Mouse (Mus musculus): ENCODE data around the gene Gm21976. TPM values are rescaled to one million over a fixed set of nuclear protein-coding genes. Genes with fewer than 3 reads are reported as not detected.
A peak's percentile ranks its signal among the peaks of the same experiment; 100 is the strongest.

The Gm21976 gene
- polyA plus RNA-seq, 1 experiment, result not detected

DNA sequence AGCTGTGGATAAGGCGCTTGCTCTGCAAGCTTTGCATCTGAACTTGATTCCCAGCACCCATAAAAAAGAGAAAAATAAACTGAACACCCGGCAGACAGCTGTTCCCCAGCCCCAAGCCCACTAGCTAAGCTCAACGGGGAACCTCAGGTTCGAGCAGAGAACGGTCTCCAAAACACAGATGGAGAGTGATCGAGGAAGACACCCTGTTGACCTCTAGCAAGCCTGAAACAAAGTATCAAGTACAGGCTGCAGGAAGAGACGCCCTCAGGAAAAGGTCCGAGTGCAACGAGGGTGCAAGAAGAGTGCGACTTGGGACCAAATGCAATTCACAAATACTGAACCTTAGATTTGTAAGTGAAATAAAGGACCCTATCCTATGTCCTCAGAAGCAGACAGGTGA lies 30.1 kb upstream of the Gm21976 start:
- Histone ChIP-seq H3K4me3 (ENCODE audit: low read depth, low read length) (no peak overlapping the region), H3K27me3 (ENCODE audit: control insufficient read depth, insufficient read depth, low read length) (no peaks in the 10 kb centered on the region), H3K27ac (ENCODE audit: insufficient read depth, low read depth, low read length) (no peak overlapping the region), H3K4me1 (ENCODE audit: control insufficient read depth, insufficient read depth, insufficient read length, low read length) (no peaks in the 10 kb centered on the region), H3K36me3 (ENCODE audit: control insufficient read depth, insufficient read depth, low read length) (peaks cover 49% of the 10 kb centered on the region)
- 91% methylated on average over 10 of the region's 10 CpGs for WGBS
- no peak for TF ChIP-seq CTCF (IDR thresholded peaks at IDR 0.05; ENCODE audit: extremely low read depth, insufficient read length, insufficient replicate concordance, low read depth, low read length)
- no peak for TF ChIP-seq POLR2A (IDR thresholded peaks at IDR 0.05; ENCODE audit: low read depth, low read length)

DNA sequence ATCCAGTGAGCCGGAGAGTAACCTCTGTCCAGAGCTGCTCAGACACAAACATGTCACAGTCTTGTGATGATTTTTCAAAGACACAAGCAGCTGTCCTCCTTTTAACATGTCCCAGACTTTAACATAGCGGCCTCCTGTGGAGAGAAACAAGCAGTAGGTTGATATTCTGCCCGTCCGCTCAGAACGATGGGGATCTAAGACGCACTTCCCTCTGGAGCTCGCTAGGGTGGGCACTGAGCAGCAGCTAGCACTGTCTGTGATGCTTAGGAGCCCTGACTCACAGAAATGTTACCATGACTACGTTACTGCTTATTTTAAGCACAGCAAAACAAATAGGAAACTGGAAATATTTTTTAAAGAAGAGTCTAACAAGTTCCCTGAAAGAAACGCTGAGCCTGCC lies 24.8 kb upstream of the Gm21976 start:
- Histone ChIP-seq H3K27ac (ENCODE audit: insufficient read depth, low read depth, low read length) (no peak overlapping the region), H3K36me3 (ENCODE audit: control insufficient read depth, insufficient read depth, low read length) (peaks cover 58% of the 10 kb centered on the region), H3K4me3 (ENCODE audit: low read depth, low read length) (no peak overlapping the region), H3K4me1 (ENCODE audit: control insufficient read depth, insufficient read depth, insufficient read length, low read length) (no peaks in the 10 kb centered on the region), H3K27me3 (ENCODE audit: control insufficient read depth, insufficient read depth, low read length) (no peaks in the 10 kb centered on the region)
- WGBS, result 82% methylated on average over 9 of the region's 9 CpGs
- no peak for TF ChIP-seq CTCF (IDR thresholded peaks at IDR 0.05; ENCODE audit: extremely low read depth, insufficient read length, insufficient replicate concordance, low read depth, low read length)
- no peak for TF ChIP-seq POLR2A (IDR thresholded peaks at IDR 0.05; ENCODE audit: low read depth, low read length)

GRCm38 (mm10) chr13:98262636-98263457 lies 16.8 kb upstream of the Gm21976 start, which contains the start of the genes Utp15 and Ankra2:
Gene Utp15 (minus strand): TSS chr13:98263041.
Gene Ankra2 (plus strand): TSS chr13:98263074.
- Histone ChIP-seq H3K27ac (ENCODE audit: insufficient read depth, low read depth, low read length) (peak within 1 kb of the TSS; percentile 91), H3K27me3 (ENCODE audit: control insufficient read depth, insufficient read depth, low read length) (no peaks in the 10 kb centered on the region), H3K4me1 (ENCODE audit: control insufficient read depth, insufficient read depth, insufficient read length, low read length) (no peaks in the 10 kb centered on the region), H3K36me3 (ENCODE audit: control insufficient read depth, insufficient read depth, low read length) (peaks cover 18% of the 10 kb centered on the region), H3K4me3 (ENCODE audit: low read depth, low read length) (peak within 1 kb of the TSS; percentile 96)
- WGBS, result under 1% methylated on average over 71 of the region's 71 CpGs
- TF ChIP-seq CTCF (IDR thresholded peaks at IDR 0.05; ENCODE audit: extremely low read depth, insufficient read length, insufficient replicate concordance, low read depth, low read length), result no peak
- peak; percentile 73 for TF ChIP-seq POLR2A (IDR thresholded peaks at IDR 0.05; ENCODE audit: low read depth, low read length)

DNA sequence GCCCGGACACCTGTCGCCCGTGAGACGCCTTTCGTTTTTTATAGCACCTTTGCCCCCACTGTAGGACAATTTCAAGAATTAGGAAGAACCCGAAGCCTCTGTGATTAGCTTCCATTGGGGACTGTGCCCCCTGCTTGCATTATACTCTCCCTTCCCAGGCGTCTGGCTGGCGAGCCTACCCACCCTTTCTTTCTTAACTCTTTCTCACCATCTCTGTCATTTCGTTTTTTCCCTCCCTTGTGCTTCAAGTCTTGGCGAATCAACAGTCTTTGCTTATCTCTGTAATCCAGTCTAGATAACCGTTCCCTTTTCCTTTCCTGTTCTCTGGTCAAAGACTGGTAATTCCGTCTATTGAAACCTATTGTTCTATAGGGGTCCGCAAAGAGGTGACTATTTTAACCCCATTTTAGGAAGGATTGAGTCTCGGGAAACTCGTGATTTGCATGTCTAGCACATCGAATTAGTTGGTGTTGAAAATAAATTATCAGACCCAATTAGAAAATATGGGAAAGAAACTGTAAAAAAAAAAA lies 16.2 kb upstream of the Gm21976 start:
- WGBS, result 1% methylated on average over 16 of the region's 16 CpGs
- H3K4me1 ChIP-seq (ENCODE audit: control insufficient read depth, insufficient read depth, insufficient read length, low read length), result no peaks in the 10 kb centered on the region

DNA sequence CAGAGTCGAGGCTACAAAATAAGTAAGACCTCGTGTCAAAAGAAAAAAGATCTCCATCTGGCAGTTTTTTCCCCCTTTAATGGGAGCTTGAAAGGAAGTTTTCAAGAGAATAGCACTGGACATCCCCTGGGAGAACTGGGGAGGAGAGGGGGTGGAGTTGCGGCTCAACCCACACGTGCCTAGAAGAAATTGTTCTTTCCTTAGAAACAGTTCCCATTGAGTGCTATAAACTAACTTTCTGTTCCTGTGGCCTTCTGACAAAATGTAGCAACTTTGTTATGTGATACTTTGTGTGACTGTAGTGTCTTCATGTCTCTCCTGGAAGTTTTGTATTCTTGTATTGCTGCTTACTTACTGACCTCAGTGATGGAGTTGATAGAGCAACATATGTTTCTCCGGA lies 15.6 kb upstream of the Gm21976 start:
- H3K27me3 ChIP-seq (ENCODE audit: control insufficient read depth, insufficient read depth, low read length), result no peaks in the 10 kb centered on the region
- H3K36me3 ChIP-seq (ENCODE audit: control insufficient read depth, insufficient read depth, low read length), result peaks cover 20% of the 10 kb centered on the region
- H3K4me3 ChIP-seq (ENCODE audit: low read depth, low read length), result no peak overlapping the region
- 23% methylated on average over 5 of the region's 5 CpGs for WGBS
- H3K27ac ChIP-seq (ENCODE audit: insufficient read depth, low read depth, low read length), result no peak overlapping the region
- no peak for TF ChIP-seq CTCF (IDR thresholded peaks at IDR 0.05; ENCODE audit: extremely low read depth, insufficient read length, insufficient replicate concordance, low read depth, low read length)
- TF ChIP-seq POLR2A (IDR thresholded peaks at IDR 0.05; ENCODE audit: low read depth, low read length), result no peak
- no peaks in the 10 kb centered on the region for H3K4me1 ChIP-seq (ENCODE audit: control insufficient read depth, insufficient read depth, insufficient read length, low read length)

More for the DNA sequence above, 16.2 kb upstream of the Gm21976 start:
- H3K27ac ChIP-seq (ENCODE audit: insufficient read depth, low read depth, low read length), result peak overlapping the region; percentile 91
- H3K27me3 ChIP-seq (ENCODE audit: control insufficient read depth, insufficient read depth, low read length), result no peaks in the 10 kb centered on the region
- H3K4me3 ChIP-seq (ENCODE audit: low read depth, low read length), result peak overlapping the region; percentile 96
- peaks cover 19% of the 10 kb centered on the region for H3K36me3 ChIP-seq (ENCODE audit: control insufficient read depth, insufficient read depth, low read length)
- no peak; the same call in 1 of the 2 replicates for TF ChIP-seq CTCF (IDR thresholded peaks at IDR 0.05; ENCODE audit: extremely low read depth, insufficient read length, insufficient replicate concordance, low read depth, low read length)
- TF ChIP-seq POLR2A (IDR thresholded peaks at IDR 0.05; ENCODE audit: low read depth, low read length), result no peak

DNA sequence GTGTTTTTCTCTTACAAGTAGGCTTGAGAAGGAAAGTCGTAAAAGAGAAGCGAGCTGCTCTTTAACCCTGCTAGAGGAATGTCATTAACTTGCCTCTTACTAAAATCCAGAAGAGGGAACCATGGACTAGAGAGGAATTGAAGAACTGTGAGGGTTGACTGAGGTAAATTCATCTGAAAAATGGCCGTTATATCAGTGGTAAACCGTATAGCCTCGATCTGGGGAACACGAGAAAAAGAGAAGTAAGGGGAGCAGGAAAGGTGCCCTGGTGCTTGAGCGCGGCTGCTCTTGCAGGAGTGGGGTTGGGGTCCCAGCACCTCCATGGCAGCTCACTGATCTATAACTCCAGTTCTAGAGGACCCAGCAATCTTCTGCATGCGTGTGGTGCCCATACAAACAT lies 5.7 kb upstream of the Gm21976 start:
- 84% methylated on average over 9 of the region's 9 CpGs for WGBS
- Histone ChIP-seq H3K36me3 (ENCODE audit: control insufficient read depth, insufficient read depth, low read length) (peaks cover 35% of the 10 kb centered on the region), H3K4me1 (ENCODE audit: control insufficient read depth, insufficient read depth, insufficient read length, low read length) (no peaks in the 10 kb centered on the region), H3K27me3 (ENCODE audit: control insufficient read depth, insufficient read depth, low read length) (no peaks in the 10 kb centered on the region), H3K27ac (ENCODE audit: insufficient read depth, low read depth, low read length) (no peak overlapping the region), H3K4me3 (ENCODE audit: low read depth, low read length) (no peak overlapping the region)
- TF ChIP-seq POLR2A (IDR thresholded peaks at IDR 0.05; ENCODE audit: low read depth, low read length), result no peak
- no peak for TF ChIP-seq CTCF (IDR thresholded peaks at IDR 0.05; ENCODE audit: extremely low read depth, insufficient read length, insufficient replicate concordance, low read depth, low read length)

DNA sequence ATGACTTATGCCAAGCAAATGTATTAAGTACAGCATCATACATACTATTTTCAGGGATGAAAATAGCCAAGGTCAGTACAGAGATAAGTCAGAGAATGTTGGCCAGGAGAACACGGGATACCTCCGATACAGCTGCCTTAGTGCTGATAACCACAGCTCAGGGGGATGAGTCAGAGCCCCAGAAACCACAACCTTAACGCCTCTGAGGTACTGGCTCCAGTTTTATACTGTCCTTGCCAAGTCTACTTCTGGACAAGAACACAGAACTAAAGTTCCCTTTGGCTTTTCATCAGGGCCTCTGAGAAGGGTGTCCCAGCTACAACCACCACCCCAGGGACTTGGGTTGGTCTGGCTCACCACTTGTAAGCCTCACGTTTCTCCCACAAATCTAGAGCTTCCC lies 4.0 kb upstream of the Gm21976 start:
- TF ChIP-seq CTCF (IDR thresholded peaks at IDR 0.05; ENCODE audit: extremely low read depth, insufficient read length, insufficient replicate concordance, low read depth, low read length), result no peak
- no peak for TF ChIP-seq POLR2A (IDR thresholded peaks at IDR 0.05; ENCODE audit: low read depth, low read length)
- H3K36me3 ChIP-seq (ENCODE audit: control insufficient read depth, insufficient read depth, low read length), result peaks cover 29% of the 10 kb centered on the region
- no peaks in the 10 kb centered on the region for H3K27me3 ChIP-seq (ENCODE audit: control insufficient read depth, insufficient read depth, low read length)
- WGBS, result 57% methylated on average over 4 of the region's 4 CpGs
- no peak overlapping the region for H3K27ac ChIP-seq (ENCODE audit: insufficient read depth, low read depth, low read length)
- no peak overlapping the region for H3K4me3 ChIP-seq (ENCODE audit: low read depth, low read length)
- no peaks in the 10 kb centered on the region for H3K4me1 ChIP-seq (ENCODE audit: control insufficient read depth, insufficient read depth, insufficient read length, low read length)
